Mouse (Mus musculus) MEL (cell line): ENCODE measurements at regions not wholly inside any gene's neighbourhood (a gene's known extent, or its start where the extent isn't known, plus 50 kb on each side); places are given as distances from the start of the nearest gene placed in this dataset.

Experiments
- DNase-seq: peaks from one replicate; pipeline ENCODE4 v3.0.0; 2011; ENCODE audit warnings: low read depth, low spot score
- H3K27ac ChIP-seq: 2 replicates; pipeline ENCODE4 v1.5.1; 2012; ENCODE audit warnings: low read depth, mild to moderate bottlenecking, control low read depth, low read length, moderate library complexity; ENCODE audit not compliant: control insufficient read depth
- H3K27me3 ChIP-seq, 2 experiments: fragments of 150-350 bp in 1 of 2; sonication (generic) in 1 of 2; 2 replicates each; pipeline ENCODE4 v1.6.1; 2012; ENCODE audit warnings: low read length in 2 of 2, mild to moderate bottlenecking in 2 of 2, improper control_type of control experiment in 1 of 2, moderate library complexity in 1 of 2; ENCODE audit not compliant: insufficient read depth in 2 of 2, control insufficient read depth in 1 of 2
- H3K36me3 ChIP-seq, 2 experiments: 2 replicates each; pipeline ENCODE4 v1.6.1; 2012 to 2014; ENCODE audit warnings: low read length in 2 of 2, improper control_type of control experiment in 1 of 2, inconsistent platforms in 1 of 2, mild to moderate bottlenecking in 1 of 2; ENCODE audit not compliant: insufficient read depth in 2 of 2, control insufficient read depth in 1 of 2
- H3K4me1 ChIP-seq, 2 experiments: fragments of 150-350 bp in 1 of 2; sonication (generic) in 1 of 2; 2 replicates each; pipeline ENCODE4 v1.6.1; 2012; ENCODE audit warnings: low read length in 2 of 2, improper control_type of control experiment in 1 of 2, mild to moderate bottlenecking in 1 of 2; ENCODE audit not compliant: insufficient read depth in 2 of 2, control insufficient read depth in 1 of 2
- H3K4me3 ChIP-seq, 2 experiments: fragments of 150-350 bp in 1 of 2; sonication (generic) in 1 of 2; 2 replicates each; pipeline ENCODE4 v1.5.1; 2012; ENCODE audit warnings: low read depth in 2 of 2, low read length in 2 of 2, mild to moderate bottlenecking in 2 of 2, moderate library complexity in 2 of 2, control low read depth in 1 of 2, improper control_type of control experiment in 1 of 2; ENCODE audit not compliant: control insufficient read depth in 1 of 2, insufficient read depth in 1 of 2
- H3K79me2 ChIP-seq: 2 replicates; pipeline ENCODE4 v1.6.1; 2012; ENCODE audit warnings: mild to moderate bottlenecking, low read length, moderate library complexity; ENCODE audit not compliant: control insufficient read depth, poor library complexity, insufficient read depth
- H3K9ac ChIP-seq: 2 replicates; pipeline ENCODE4 v1.6.1; 2012; ENCODE audit warnings: low read depth, mild to moderate bottlenecking, control low read depth, low read length, moderate library complexity; ENCODE audit not compliant: control insufficient read depth, poor library complexity, severe bottlenecking
- H3K9me3 ChIP-seq: fragments of 150-350 bp; sonication (generic); replicated peaks from 2 replicates; pipeline ENCODE4 v1.6.1; 2012; ENCODE audit warnings: mild to moderate bottlenecking, low read length, improper control_type of control experiment, moderate library complexity; ENCODE audit not compliant: insufficient read depth
- CHD1 ChIP-seq: IDR thresholded peaks from 2 replicates; pipeline ENCODE4 v1.6.1; 2012; ENCODE audit warnings: low read depth, mild to moderate bottlenecking, inconsistent platforms, low read length, improper control_type of control experiment
- CHD2 ChIP-seq: IDR thresholded peaks from 2 replicates; pipeline ENCODE4 v1.6.1; 2011; ENCODE audit warnings: low read length, improper control_type of control experiment
- E2F4 ChIP-seq: IDR thresholded peaks from 2 replicates; pipeline ENCODE4 v1.6.1; 2011; ENCODE audit warnings: low read depth, low read length, improper control_type of control experiment, borderline replicate concordance
- ELF1 ChIP-seq: IDR thresholded peaks from 2 replicates; pipeline ENCODE4 v1.6.1; 2014; ENCODE audit warnings: low read depth, mild to moderate bottlenecking, inconsistent platforms, low read length, improper control_type of control experiment, moderate library complexity
- EP300 ChIP-seq, 2 experiments: IDR thresholded peaks; 2 replicates each; pipeline ENCODE4 v1.6.1; 2011; ENCODE audit warnings: improper control_type of control experiment in 2 of 2, low read length in 2 of 2, low read depth in 1 of 2, mild to moderate bottlenecking in 1 of 2
- ETS1 ChIP-seq: IDR thresholded peaks from 2 replicates; pipeline ENCODE4 v1.6.1; 2012; ENCODE audit warnings: low read depth, mild to moderate bottlenecking, inconsistent platforms, low read length, improper control_type of control experiment, moderate library complexity
- GATA1 ChIP-seq: IDR thresholded peaks from 2 replicates; pipeline ENCODE4 v1.6.1; 2011; ENCODE audit warnings: low read depth, low read length, improper control_type of control experiment
- HCFC1 ChIP-seq: IDR thresholded peaks from 2 replicates; pipeline ENCODE4 v1.6.1; 2012; ENCODE audit warnings: low read depth, mild to moderate bottlenecking, inconsistent platforms, low read length, improper control_type of control experiment, moderate library complexity
- JUND ChIP-seq: IDR thresholded peaks from 2 replicates; pipeline ENCODE4 v1.6.1; 2011; ENCODE audit warnings: low read depth, mild to moderate bottlenecking, improper control_type of control experiment, low read length
- MAX ChIP-seq: IDR thresholded peaks from 2 replicates; pipeline ENCODE4 v1.6.1; 2011; ENCODE audit warnings: low read length, improper control_type of control experiment
- MXI1 ChIP-seq: IDR thresholded peaks from 2 replicates; pipeline ENCODE4 v1.6.1; 2011; ENCODE audit warnings: mild to moderate bottlenecking, low read depth, low read length, improper control_type of control experiment
- MYB ChIP-seq: IDR thresholded peaks from 2 replicates; pipeline ENCODE4 v1.6.1; 2011; ENCODE audit warnings: mild to moderate bottlenecking, low read depth, low read length, improper control_type of control experiment
- MYC ChIP-seq: IDR thresholded peaks from 2 replicates; pipeline ENCODE4 v1.6.1; 2011; ENCODE audit warnings: low read depth, mild to moderate bottlenecking, low read length, improper control_type of control experiment, moderate library complexity
- NELFE ChIP-seq: IDR thresholded peaks from 2 replicates; pipeline ENCODE4 v1.6.1; 2011; ENCODE audit warnings: low read depth, low read length, improper control_type of control experiment
- NRF1 ChIP-seq: IDR thresholded peaks from 2 replicates; pipeline ENCODE4 v1.6.1; 2014; ENCODE audit warnings: low read depth, mild to moderate bottlenecking, inconsistent platforms, low read length, improper control_type of control experiment, moderate library complexity; ENCODE audit not compliant: poor library complexity, insufficient read depth, severe bottlenecking
- POLR2AphosphoS5 ChIP-seq: IDR thresholded peaks from 2 replicates; pipeline ENCODE4 v1.6.1; 2012; ENCODE audit warnings: low read depth, borderline replicate concordance, mild to moderate bottlenecking, inconsistent platforms, low read length, moderate library complexity, mixed read lengths
- USF1 ChIP-seq: IDR thresholded peaks from 2 replicates; pipeline ENCODE4 v1.6.1; 2014; ENCODE audit warnings: low read depth, mild to moderate bottlenecking, inconsistent platforms, low read length, improper control_type of control experiment, moderate library complexity
- ZC3H11A ChIP-seq: IDR thresholded peaks from 2 replicates; pipeline ENCODE4 v1.6.1; 2012; ENCODE audit warnings: low read depth, mild to moderate bottlenecking, inconsistent platforms, low read length, improper control_type of control experiment
- ZKSCAN1 ChIP-seq: IDR thresholded peaks from 2 replicates; pipeline ENCODE4 v1.6.1; 2012; ENCODE audit warnings: low read depth, mild to moderate bottlenecking, inconsistent platforms, low read length, improper control_type of control experiment, moderate library complexity
- ZNF384 ChIP-seq: IDR thresholded peaks from 2 replicates; pipeline ENCODE4 v1.6.1; 2012; ENCODE audit warnings: low read depth, mild to moderate bottlenecking, inconsistent platforms, low read length, improper control_type of control experiment

DNA sequence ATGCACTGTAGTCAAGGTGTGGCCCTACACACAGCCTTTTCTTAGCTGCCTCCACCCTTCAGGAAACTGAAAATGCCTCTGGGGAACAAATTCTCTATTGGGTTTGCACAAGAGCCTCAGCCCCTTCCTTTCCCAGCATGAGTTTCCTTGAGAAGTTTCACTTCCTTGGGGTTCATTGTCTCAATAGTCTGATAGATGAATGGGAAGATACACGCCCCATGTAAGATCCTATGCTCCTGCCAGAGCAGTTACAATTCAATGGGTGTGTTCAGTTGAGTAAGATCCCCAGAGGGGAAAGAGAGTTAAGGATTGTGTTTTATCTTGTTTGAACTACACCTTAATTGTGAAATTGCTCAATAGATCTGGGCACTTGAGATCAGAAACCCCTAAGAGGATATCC, 391.0 kb downstream of the Cypt12 start:
- TF ChIP-seq POLR2AphosphoS5 (no peak), CHD1 (no peak), MAX (no peak)

DNA sequence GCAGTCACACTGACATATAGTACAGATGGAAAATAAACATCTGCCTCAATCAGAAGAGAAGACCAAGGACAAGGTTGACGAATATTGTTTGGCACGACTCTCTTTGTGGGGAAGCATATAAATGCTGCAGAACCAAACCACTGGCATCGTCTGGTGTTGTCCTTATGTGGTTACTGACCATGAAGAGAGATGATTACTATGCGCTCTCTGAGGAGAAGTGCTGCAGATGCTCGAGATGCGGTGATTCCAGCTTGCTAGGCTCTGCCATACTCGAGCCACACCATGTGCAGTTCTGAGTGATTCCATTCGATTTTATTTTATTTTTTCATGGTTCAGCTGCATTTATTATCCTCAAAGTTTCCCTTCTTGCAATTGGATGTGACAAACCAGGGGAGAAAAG, 393.5 kb downstream of the Cypt12 start:
- H3K27ac ChIP-seq = no peak overlapping the region
- H3K79me2 ChIP-seq = no peaks in the 10 kb centered on the region
- no peak overlapping the region for H3K4me3 ChIP-seq
- H3K27me3 ChIP-seq = no peaks in the 10 kb centered on the region
- H3K36me3 ChIP-seq = no peaks in the 10 kb centered on the region
- DNase-seq = no peak
- H3K4me1 ChIP-seq = no peaks in the 10 kb centered on the region
- TF ChIP-seq NELFE (no peak), E2F4 (no peak), GATA1 (no peak), ELF1 (no peak), POLR2AphosphoS5 (no peak), MAX (no peak), MYB (no peak), JUND (no peak), ZKSCAN1 (no peak), MYC (no peak), USF1 (no peak), ZC3H11A (no peak), CHD1 (no peak), ETS1 (no peak), EP300 (IDR thresholded peaks at IDR 0.05; ENCODE audit: low read depth in 1 of 2, low read length in 2 of 2) (no peak), CHD2 (no peak), NRF1 (no peak), MXI1 (no peak), HCFC1 (no peak), ZNF384 (no peak)
- H3K9ac ChIP-seq = no peak overlapping the region
- no peaks in the 10 kb centered on the region for H3K9me3 ChIP-seq

More for the DNA sequence above, 391.0 kb downstream of the Cypt12 start:
- Histone ChIP-seq H3K79me2 (no peaks in the 10 kb centered on the region), H3K36me3 (no peaks in the 10 kb centered on the region), H3K4me3 (no peak overlapping the region), H3K9me3 (no peaks in the 10 kb centered on the region), H3K4me1 (no peaks in the 10 kb centered on the region), H3K27me3 (no peaks in the 10 kb centered on the region), H3K9ac (no peak overlapping the region), H3K27ac (no peak overlapping the region)
- DNase-seq = no peak
